Mouse (Mus musculus): ENCODE results near the gene Slc8b1. TPM values are rescaled to one million over a fixed set of nuclear protein-coding genes. Genes with fewer than 3 reads are reported as not detected.

The Slc8b1 gene
- total and polyA plus RNA-seq, 3 experiments: 2.7 to 5.9 TPM; not detected in 1

GRCm38 (mm10) chr5:120472770-120473169 is 38.2 kb upstream of the Slc8b1 start, which contains the start of gene Sdsl:
TSS of gene Sdsl (minus strand) at chr5:120472810.
- no peaks in the 10 kb centered on the region for H3K36me3 ChIP-seq (ENCODE audit: control insufficient read depth in 1 of 2, insufficient read depth in 2 of 2, low read length in 2 of 2)
- H3K27ac ChIP-seq (ENCODE audit: control insufficient read depth, low read depth, low read length): no peak within 1 kb of the TSS
- H3K4me3 ChIP-seq (ENCODE audit: control insufficient read depth in 1 of 2, insufficient read depth in 1 of 2, low read depth in 2 of 2, low read length in 2 of 2): no peak within 1 kb of the TSS
- H3K9ac ChIP-seq (ENCODE audit: control insufficient read depth, low read depth, low read length, poor library complexity, severe bottlenecking): no peak within 1 kb of the TSS
- no peaks in the 10 kb centered on the region for H3K27me3 ChIP-seq (ENCODE audit: control insufficient read depth in 1 of 2, insufficient read depth in 2 of 2, low read length in 2 of 2)
- H3K79me2 ChIP-seq (ENCODE audit: control insufficient read depth, insufficient read depth, low read length, poor library complexity): no peaks in the 10 kb centered on the region
- no peaks in the 10 kb centered on the region for H3K9me3 ChIP-seq (replicated peaks; ENCODE audit: insufficient read depth, low read length)
- peaks cover 0 to 7% of the 10 kb centered on the region in 2 experiments; a peak in 1 of 4 replicates for H3K4me1 ChIP-seq (ENCODE audit: control insufficient read depth in 1 of 2, insufficient read depth in 2 of 2, low read length in 2 of 2)
- no peak for DNase-seq (ENCODE audit: low read depth, low spot score)
- TF ChIP-seq ZNF384 (IDR thresholded peaks at IDR 0.05; ENCODE audit: low read depth, low read length): no peak

GRCm38 (mm10) chr5:120473361-120473760 is 37.6 kb upstream of the Slc8b1 start:
- no peaks in the 10 kb centered on the region for H3K36me3 ChIP-seq (ENCODE audit: control insufficient read depth in 1 of 2, insufficient read depth in 2 of 2, low read length in 2 of 2)
- no peaks in the 10 kb centered on the region for H3K27me3 ChIP-seq (ENCODE audit: control insufficient read depth in 1 of 2, insufficient read depth in 2 of 2, low read length in 2 of 2)
- no peak overlapping the region for H3K4me3 ChIP-seq (ENCODE audit: control insufficient read depth in 1 of 2, insufficient read depth in 1 of 2, low read depth in 2 of 2, low read length in 2 of 2)
- DNase-seq (ENCODE audit: low read depth, low spot score): peak; percentile 31
- H3K4me1 ChIP-seq (ENCODE audit: control insufficient read depth in 1 of 2, insufficient read depth in 2 of 2, low read length in 2 of 2): peaks cover 0 to 7% of the 10 kb centered on the region in 2 experiments; a peak in 1 of 4 replicates
- H3K9ac ChIP-seq (ENCODE audit: control insufficient read depth, low read depth, low read length, poor library complexity, severe bottlenecking): no peak overlapping the region
- H3K79me2 ChIP-seq (ENCODE audit: control insufficient read depth, insufficient read depth, low read length, poor library complexity): no peaks in the 10 kb centered on the region
- no peak overlapping the region for H3K27ac ChIP-seq (ENCODE audit: control insufficient read depth, low read depth, low read length)
- no peaks in the 10 kb centered on the region for H3K9me3 ChIP-seq (replicated peaks; ENCODE audit: insufficient read depth, low read length)
- TF ChIP-seq NELFE (IDR thresholded peaks at IDR 0.05; ENCODE audit: low read depth, low read length) (no peak), USF1 (IDR thresholded peaks at IDR 0.05; ENCODE audit: low read depth, low read length) (0 out of 2 replicates have a peak, but pooled peaks have one; percentile 14), MYB (IDR thresholded peaks at IDR 0.05; ENCODE audit: low read depth, low read length) (no peak), MAX (IDR thresholded peaks at IDR 0.05; ENCODE audit: low read length) (no peak), RAD21 (IDR thresholded peaks at IDR 0.05; ENCODE audit: low read depth, low read length) (no peak), MEF2A (IDR thresholded peaks at IDR 0.05; ENCODE audit: extremely low read depth, insufficient replicate concordance, low read depth, low read length, poor library complexity, severe bottlenecking) (no peak), ZKSCAN1 (IDR thresholded peaks at IDR 0.05; ENCODE audit: low read depth, low read length) (no peak), TCF12 (IDR thresholded peaks at IDR 0.05; ENCODE audit: low read depth, low read length) (peak; percentile 89), USF2 (IDR thresholded peaks at IDR 0.05; ENCODE audit: borderline replicate concordance in 1 of 2, insufficient read depth in 1 of 2, low read depth in 1 of 2, low read length in 2 of 2) (no peak), MXI1 (IDR thresholded peaks at IDR 0.05; ENCODE audit: low read depth, low read length) (peak; percentile 37; the same call in 1 of the 2 replicates), ZNF384 (IDR thresholded peaks at IDR 0.05; ENCODE audit: low read depth, low read length) (peak; percentile 89), CHD1 (IDR thresholded peaks at IDR 0.05; ENCODE audit: low read depth, low read length) (no peak), GABPA (IDR thresholded peaks at IDR 0.05; ENCODE audit: low read depth, low read length) (no peak), ETS1 (IDR thresholded peaks at IDR 0.05; ENCODE audit: low read depth, low read length) (peak; percentile 18; the same call in 1 of the 2 replicates), CTCF (IDR thresholded peaks at IDR 0.05 in 2 of 3, conservative IDR thresholded peaks at IDR 0.05 in 1 of 3; ENCODE audit: control insufficient read depth in 1 of 3, insufficient read depth in 1 of 3, low read depth in 2 of 3, low read length in 3 of 3, poor library complexity in 1 of 3, severe bottlenecking in 1 of 3) (no peak), HCFC1 (IDR thresholded peaks at IDR 0.05; ENCODE audit: low read depth, low read length) (no peak), ZC3H11A (IDR thresholded peaks at IDR 0.05; ENCODE audit: low read depth, low read length) (no peak), POLR2AphosphoS2 (IDR thresholded peaks at IDR 0.05; ENCODE audit: low read length) (no peak), MAZ (IDR thresholded peaks at IDR 0.05; ENCODE audit: low read depth, low read length) (no peak), ZMIZ1 (IDR thresholded peaks at IDR 0.05; ENCODE audit: low read depth, low read length) (no peak), EP300 (IDR thresholded peaks at IDR 0.05; ENCODE audit: low read depth in 1 of 2, low read length in 2 of 2) (peak; percentile 44 to 77), GATA1 (IDR thresholded peaks at IDR 0.05; ENCODE audit: low read depth, low read length) (peak; percentile 41; the same call in 1 of the 2 replicates), UBTF (IDR thresholded peaks at IDR 0.05; ENCODE audit: borderline replicate concordance, insufficient read depth, low read depth, low read length) (no peak), BHLHE40 (IDR thresholded peaks at IDR 0.05; ENCODE audit: borderline replicate concordance, low read depth, low read length) (no peak), ELF1 (IDR thresholded peaks at IDR 0.05; ENCODE audit: low read depth, low read length) (no peak), JUND (IDR thresholded peaks at IDR 0.05; ENCODE audit: low read depth, low read length) (no peak)
